Mouse (Mus musculus): ENCODE data around the gene Reep3.
"Not testable (repeated sequence)": the region's sequence is repeated elsewhere in the genome, so short reads cannot be mapped to it uniquely, and the experiment has no call there.

The Reep3 gene

DNA sequence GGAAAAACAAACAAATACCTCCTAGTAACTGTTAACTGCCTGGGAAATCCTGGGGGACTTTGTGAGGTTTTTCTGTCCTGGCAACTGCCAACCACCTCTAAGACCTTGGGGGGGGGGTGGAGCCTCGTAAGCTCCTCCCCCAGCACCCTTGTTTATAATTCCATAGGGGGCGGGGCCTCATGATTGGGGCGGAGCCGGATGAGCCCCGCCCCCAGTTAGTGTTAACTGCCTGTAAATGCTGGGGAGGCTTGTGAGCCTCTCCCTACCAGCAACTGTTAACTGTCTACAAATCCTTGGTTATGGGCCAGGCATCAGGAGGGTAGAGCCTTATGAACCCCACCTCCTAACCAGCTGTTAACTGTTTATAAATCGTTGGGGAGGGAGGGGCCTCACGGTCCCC, 22.5 kb upstream of the Reep3 start:
- no peak for DNase-seq (ENCODE audit: low read depth, low spot score)
- Histone ChIP-seq H3K27me3 (ENCODE audit: control insufficient read depth, insufficient read depth, low read length, poor library complexity, severe bottlenecking) (no peaks in the 10 kb centered on the region), H3K36me3 (ENCODE audit: control insufficient read depth, insufficient read depth, low read length, poor library complexity, severe bottlenecking) (no peaks in the 10 kb centered on the region)

DNA sequence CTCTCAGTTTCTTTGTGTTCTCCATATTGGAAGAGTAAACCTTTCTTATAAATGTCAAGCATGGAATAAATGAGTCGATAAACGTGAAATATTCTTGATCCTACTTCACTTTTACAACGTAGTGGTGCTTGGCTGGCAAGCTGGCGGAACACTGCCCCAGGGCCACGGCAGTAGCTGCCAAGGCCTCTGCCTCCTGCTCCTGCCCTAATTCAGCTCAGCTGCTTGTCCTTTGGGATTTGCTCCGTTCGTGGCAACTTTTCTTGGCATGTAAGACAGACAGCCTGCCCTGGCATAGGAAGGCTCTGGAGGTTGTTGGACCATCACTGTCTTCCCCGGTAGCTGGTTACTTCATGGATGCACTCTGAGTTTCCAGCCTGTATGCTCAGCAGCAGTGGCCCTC, 19.5 kb upstream of the Reep3 start:
- no peaks in the 10 kb centered on the region for H3K36me3 ChIP-seq (ENCODE audit: control insufficient read depth, insufficient read depth, low read length, poor library complexity, severe bottlenecking)
- no peak for DNase-seq (ENCODE audit: low read depth, low spot score)

DNA sequence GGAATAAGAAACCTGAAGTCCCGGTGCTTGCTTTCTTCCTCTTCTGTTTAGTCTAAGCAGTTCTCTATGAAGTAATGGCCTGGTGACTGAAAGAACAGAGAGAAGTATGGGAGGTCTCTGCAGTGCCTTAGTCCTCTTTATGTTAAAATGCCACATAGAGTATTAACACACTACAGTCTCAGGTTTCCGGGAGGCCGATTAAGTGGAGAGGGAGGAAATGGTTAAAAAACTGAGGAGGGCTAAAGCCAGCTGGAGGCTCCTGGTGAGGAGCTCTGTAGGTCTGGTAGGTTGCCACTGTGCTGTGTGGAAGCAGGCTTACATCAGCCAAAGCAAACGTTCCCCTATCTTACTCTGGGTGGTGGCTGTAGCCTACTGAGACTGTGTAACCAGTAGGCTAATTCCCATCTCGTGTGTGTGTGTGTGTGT, 18.9 kb upstream of the Reep3 start:
- Histone ChIP-seq H3K36me3 (ENCODE audit: control insufficient read depth, insufficient read depth, low read length, poor library complexity, severe bottlenecking) (no peaks in the 10 kb centered on the region), H3K27me3 (ENCODE audit: control insufficient read depth, insufficient read depth, low read length, poor library complexity, severe bottlenecking) (no peaks in the 10 kb centered on the region)
- DNase-seq (ENCODE audit: low read depth, low spot score): no peak

More for the DNA sequence above, 19.5 kb upstream of the Reep3 start:
- H3K27me3 ChIP-seq (ENCODE audit: control insufficient read depth, insufficient read depth, low read length, poor library complexity, severe bottlenecking): no peaks in the 10 kb centered on the region

DNA sequence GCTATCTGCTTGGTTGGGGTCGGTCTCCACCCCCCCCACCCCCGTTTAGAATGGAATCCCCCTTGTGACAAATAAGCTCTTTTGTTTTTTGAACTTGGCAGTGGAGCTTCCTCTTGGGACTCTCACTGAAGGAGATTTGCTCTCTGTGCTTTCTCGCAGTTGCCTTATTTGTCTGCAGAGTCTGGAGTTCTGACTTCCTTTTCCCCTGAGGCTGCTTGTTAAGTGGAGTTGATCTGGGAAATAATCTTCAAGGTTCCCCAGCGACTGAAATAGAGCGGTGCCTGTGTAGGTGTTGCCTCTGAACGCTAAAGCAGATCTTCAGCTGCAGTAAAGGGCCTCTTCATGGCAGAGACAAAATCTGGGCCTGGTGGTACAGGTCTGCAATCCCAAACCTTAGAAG, 18.4 kb upstream of the Reep3 start:
- H3K27me3 ChIP-seq (ENCODE audit: control insufficient read depth, insufficient read depth, low read length, poor library complexity, severe bottlenecking): no peaks in the 10 kb centered on the region
- H3K36me3 ChIP-seq (ENCODE audit: control insufficient read depth, insufficient read depth, low read length, poor library complexity, severe bottlenecking): no peaks in the 10 kb centered on the region
- DNase-seq (ENCODE audit: low read depth, low spot score): no peak

DNA sequence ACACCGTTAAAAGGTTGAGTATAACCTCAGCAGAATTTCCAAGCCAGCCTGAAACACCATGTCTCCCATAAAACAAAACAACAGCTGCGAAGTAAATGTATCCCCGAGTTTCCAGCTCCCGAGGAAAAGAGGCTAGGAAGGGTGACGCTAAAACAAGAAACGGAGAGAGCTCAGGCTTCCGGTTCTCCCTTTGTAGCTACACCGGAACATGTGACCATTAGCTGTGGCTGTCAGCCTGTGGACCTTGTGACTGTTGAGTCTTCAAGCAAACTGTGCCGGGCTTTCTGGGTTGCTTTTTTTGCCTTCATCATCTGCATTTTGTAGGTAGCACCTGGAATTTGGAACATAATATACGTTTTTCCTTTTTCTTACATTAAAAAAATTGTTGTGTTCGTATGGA, 17.1 kb upstream of the Reep3 start:
- no peaks in the 10 kb centered on the region for H3K27me3 ChIP-seq (ENCODE audit: control insufficient read depth, insufficient read depth, low read length, poor library complexity, severe bottlenecking)
- no peak for DNase-seq (ENCODE audit: low read depth, low spot score)
- H3K36me3 ChIP-seq (ENCODE audit: control insufficient read depth, insufficient read depth, low read length, poor library complexity, severe bottlenecking): no peaks in the 10 kb centered on the region

DNA sequence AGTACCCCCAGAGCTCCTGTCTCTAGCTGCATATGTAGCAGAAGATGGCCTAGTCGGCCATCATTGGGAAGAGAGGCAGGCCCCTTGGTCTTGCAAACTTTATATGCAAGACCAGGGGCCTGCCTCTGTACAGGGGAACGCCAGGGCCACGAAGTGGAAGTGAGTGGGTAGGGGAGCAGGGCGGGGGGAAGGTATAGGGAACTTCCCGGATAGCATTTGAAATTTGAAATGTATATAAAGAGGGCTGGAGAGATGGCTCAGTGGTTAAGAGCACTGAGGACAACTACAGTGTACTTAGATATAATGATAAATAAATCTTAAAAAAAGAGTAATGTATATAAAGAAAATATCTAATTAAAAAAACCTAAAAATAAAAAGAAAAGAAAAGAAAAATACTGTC, 16.2 kb upstream of the Reep3 start:
- not testable (repeated sequence) for H3K36me3 ChIP-seq (ENCODE audit: control insufficient read depth, insufficient read depth, low read length, poor library complexity, severe bottlenecking); H3K27me3 ChIP-seq (ENCODE audit: control insufficient read depth, insufficient read depth, low read length, poor library complexity, severe bottlenecking); DNase-seq (ENCODE audit: low read depth, low spot score)

DNA sequence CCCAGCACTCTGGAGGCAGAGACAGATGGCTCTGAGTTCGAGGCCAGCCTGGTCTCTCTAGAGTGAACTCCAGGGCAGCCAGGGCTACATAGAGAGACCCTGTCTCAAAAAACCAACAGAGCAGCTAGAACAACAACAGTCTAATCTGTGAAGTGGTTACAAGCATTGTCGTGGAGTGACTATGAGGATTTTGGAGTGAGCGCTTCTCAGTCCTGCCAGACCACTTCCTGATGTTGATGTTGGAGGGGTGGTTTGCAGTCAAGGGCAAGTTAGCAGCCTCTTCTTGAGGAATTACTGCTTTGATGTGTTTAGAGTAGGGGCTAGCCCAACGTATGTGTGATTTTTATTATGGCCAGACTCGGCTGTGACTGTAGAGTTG, 15.0 kb upstream of the Reep3 start:
- no peaks in the 10 kb centered on the region for H3K27me3 ChIP-seq (ENCODE audit: control insufficient read depth, insufficient read depth, low read length, poor library complexity, severe bottlenecking)
- H3K36me3 ChIP-seq (ENCODE audit: control insufficient read depth, insufficient read depth, low read length, poor library complexity, severe bottlenecking): no peaks in the 10 kb centered on the region
- no peak for DNase-seq (ENCODE audit: low read depth, low spot score)

DNA sequence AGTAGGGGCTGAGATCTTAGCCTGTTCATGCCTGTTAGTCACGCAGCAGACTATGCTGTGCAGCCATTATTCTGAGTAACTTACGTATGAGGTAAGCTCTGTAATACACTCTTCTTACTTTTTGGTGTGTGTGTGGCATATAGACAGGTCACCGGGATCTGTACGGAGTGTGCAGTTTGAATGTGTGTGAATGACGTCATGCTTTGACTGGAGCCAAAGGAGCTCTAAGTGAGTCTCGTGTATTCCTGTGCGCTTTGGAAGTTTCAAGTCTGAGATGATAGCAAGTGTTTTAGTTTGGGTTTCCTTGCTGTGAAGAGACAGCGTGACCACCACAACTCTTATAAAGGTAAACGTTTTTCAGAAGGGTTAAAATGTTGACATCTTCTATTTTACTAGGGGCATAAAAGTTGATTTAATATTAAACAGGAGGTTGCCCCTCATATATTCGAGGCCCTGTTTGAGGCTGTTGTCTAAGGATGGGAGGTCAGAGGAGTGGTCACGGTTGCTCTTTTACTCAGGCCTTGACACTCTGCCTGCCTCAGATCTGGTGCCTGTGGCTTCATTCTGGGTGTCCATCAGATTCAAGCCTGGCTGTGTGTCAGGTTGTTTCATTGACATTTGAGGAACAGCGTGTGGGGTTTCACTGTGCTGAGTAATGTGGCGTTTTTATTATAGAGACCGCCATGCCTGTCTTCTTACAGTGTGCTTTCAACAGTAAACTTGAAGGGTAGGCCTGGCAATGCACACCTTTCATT, 14.5 kb upstream of the Reep3 start:
- Histone ChIP-seq H3K27me3 (ENCODE audit: control insufficient read depth, insufficient read depth, low read length, poor library complexity, severe bottlenecking) (no peaks in the 10 kb centered on the region), H3K36me3 (ENCODE audit: control insufficient read depth, insufficient read depth, low read length, poor library complexity, severe bottlenecking) (no peaks in the 10 kb centered on the region)
- no peak for DNase-seq (ENCODE audit: low read depth, low spot score)

DNA sequence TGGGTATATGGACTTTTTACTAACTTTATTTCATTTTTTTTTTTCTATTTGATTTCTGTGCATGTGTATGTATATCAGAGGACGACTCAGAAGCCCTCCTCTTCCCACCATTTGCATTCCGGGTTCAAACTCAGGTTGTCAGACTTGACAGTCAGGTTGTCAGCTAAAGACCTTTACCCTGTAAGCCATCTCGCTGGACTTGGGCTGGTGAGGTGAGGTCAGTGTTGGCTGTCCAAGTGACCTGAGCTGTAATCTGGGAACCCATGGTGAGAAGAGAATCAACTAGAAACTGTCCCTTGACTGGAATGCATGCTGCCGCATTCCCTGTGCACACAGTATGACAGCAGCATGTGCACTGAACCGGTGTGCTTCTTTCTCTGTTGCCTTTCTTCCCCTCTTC, 12.9 kb upstream of the Reep3 start:
- Histone ChIP-seq H3K27me3 (ENCODE audit: control insufficient read depth, insufficient read depth, low read length, poor library complexity, severe bottlenecking) (no peaks in the 10 kb centered on the region), H3K36me3 (ENCODE audit: control insufficient read depth, insufficient read depth, low read length, poor library complexity, severe bottlenecking) (no peaks in the 10 kb centered on the region)
- no peak for DNase-seq (ENCODE audit: low read depth, low spot score)

DNA sequence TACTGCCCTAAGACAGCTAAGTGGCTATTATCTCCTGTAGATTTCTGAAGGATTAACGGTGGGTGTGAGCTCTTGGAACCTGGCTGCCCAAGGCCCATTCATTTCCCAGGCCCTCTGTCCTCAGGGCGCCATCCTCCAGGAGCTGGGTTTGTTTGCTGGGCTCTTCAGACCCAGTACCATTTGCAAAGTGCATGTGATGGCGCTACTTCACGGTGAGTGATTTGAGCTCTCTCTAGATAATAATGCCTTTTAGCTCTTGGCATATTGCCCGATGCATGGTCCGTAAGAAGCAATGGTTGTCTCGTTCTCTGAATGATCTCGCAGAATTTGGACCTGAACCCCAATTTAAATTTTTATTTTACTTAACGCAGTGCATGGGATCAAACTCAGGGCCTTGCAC, 11.4 kb upstream of the Reep3 start:
- Histone ChIP-seq H3K36me3 (ENCODE audit: control insufficient read depth, insufficient read depth, low read length, poor library complexity, severe bottlenecking) (no peaks in the 10 kb centered on the region; the same call in 1 of the 2 replicates), H3K27me3 (ENCODE audit: control insufficient read depth, insufficient read depth, low read length, poor library complexity, severe bottlenecking) (no peaks in the 10 kb centered on the region)
- no peak for DNase-seq (ENCODE audit: low read depth, low spot score)

DNA sequence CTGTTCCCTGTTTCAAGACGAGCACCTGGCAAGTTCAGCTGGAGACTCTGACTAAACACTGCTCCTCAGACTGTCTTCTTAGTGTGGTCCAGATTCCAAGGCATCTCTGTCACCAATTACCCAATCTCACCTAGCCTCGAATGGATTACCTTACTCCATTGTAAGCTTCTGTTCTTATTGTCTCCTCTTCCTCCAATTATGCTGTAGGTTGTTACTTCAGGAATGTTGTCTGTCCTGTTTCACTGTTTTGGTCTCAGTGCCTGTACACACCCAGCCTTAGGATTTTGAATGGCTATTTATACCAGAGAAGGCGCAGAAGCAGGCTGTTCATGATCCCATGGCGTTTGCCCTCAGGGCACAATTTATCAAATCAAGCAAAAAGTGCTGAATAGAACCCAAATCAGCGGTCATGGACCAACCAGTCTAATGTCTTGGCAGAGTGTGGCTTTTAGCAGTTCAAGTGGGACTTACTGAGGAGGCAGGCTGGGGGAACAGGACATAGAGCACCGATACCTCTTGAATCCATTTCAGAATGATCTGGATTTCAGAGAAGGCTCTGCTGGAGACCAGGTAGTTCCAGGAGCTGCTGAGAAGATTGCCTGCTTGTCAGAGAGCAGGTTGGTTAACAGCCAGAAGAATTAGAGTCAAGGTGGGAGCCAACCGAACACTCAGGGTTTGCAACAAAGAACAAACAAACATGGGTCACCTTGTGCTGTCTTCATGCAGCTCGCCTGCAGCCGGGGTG, 10.4 kb upstream of the Reep3 start:
- DNase-seq (ENCODE audit: low read depth, low spot score): no peak
- H3K27me3 ChIP-seq (ENCODE audit: control insufficient read depth, insufficient read depth, low read length, poor library complexity, severe bottlenecking): no peaks in the 10 kb centered on the region

DNA sequence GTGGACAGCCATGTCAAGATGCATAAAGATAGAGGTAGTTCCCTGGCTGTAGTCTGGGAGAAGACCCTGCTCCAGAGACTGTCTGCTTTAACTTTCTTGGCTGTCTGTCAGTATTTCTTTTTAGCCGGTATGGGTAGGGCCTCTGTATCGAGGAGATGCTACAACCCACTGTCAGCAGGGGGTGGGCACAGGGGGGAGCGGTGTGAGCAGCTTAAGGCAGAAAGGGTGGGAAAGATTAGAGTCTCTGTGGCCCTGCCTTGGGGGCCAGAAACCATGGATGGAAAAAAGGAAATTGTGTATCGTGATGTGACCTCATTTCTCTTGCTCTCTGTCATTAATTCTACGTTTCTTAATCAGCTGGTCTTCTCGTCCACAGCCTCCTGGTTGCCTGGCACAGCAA, 9.7 kb upstream of the Reep3 start:
- no peak for DNase-seq (ENCODE audit: low read depth, low spot score)
- Histone ChIP-seq H3K36me3 (ENCODE audit: control insufficient read depth, insufficient read depth, low read length, poor library complexity, severe bottlenecking) (no peaks in the 10 kb centered on the region; the same call in 1 of the 2 replicates), H3K27me3 (ENCODE audit: control insufficient read depth, insufficient read depth, low read length, poor library complexity, severe bottlenecking) (no peaks in the 10 kb centered on the region)

More for the DNA sequence above, 10.4 kb upstream of the Reep3 start:
- no peaks in the 10 kb centered on the region; the same call in 1 of the 2 replicates for H3K36me3 ChIP-seq (ENCODE audit: control insufficient read depth, insufficient read depth, low read length, poor library complexity, severe bottlenecking)

DNA sequence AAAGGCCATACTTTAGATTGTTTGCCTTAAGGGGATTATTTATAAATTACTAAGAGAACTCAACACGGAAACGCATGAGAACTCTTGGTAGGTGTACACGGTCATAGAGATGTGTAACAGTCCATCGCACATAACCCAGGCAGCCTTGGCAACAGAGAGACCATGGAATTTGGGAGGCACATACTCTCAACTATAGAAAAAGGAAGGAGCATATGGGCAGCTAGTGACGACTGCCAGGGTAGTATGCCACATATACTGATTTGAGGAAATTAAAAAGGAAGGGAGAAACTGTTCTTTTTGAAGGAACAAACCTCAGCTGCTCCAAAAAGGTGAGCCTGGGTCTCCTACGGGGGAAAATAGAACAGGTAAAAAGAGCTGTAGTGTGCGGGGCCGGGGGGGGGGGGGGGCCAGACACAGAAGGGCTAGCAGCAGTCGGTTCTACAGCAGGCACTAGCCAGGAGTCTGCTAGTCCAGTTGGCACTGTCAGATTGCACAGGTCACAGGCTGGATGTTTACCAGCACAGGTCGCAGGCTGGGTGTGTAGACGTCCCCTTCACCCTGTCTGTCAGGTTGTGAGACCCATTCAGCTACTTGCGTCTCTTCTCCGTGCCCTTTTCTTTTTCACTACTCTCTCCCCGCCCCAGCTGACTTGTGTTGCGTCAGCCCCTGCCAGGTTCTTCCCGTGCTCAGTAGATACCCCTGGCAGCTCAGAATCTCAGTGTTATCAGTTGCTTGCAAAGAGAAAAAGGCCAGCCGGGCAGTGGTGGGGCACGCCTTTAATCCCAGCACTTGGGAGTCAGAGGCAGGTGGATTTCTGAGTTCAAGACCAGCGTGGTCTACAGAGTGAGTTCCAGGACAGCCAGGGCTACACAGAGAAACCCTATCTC, 8.8 kb upstream of the Reep3 start:
- DNase-seq (ENCODE audit: low read depth, low spot score): no peak
- Histone ChIP-seq H3K36me3 (ENCODE audit: control insufficient read depth, insufficient read depth, low read length, poor library complexity, severe bottlenecking) (no peaks in the 10 kb centered on the region; the same call in 1 of the 2 replicates), H3K27me3 (ENCODE audit: control insufficient read depth, insufficient read depth, low read length, poor library complexity, severe bottlenecking) (no peaks in the 10 kb centered on the region)

DNA sequence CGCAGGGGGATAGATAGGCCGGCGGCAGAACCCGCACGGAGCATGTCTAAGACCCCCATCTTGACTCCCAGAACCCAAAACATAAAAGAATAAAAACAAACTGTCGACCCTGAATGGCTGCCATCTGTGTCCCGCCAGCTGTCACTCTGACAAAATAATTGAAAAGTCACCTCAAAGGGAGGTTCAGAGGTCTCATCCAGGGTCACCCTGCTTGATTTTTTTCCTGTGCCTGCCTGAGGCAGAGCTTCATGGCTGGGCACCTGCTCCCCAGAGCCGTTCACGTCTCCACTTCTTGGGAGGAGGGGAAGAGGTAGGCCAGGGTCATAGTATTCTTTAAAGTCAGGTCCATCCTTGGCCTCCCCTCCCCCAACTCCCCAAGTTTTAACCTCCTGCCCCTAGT, 7.8 kb upstream of the Reep3 start:
- H3K36me3 ChIP-seq (ENCODE audit: control insufficient read depth, insufficient read depth, low read length, poor library complexity, severe bottlenecking): no peaks in the 10 kb centered on the region; the same call in 1 of the 2 replicates
- no peaks in the 10 kb centered on the region for H3K27me3 ChIP-seq (ENCODE audit: control insufficient read depth, insufficient read depth, low read length, poor library complexity, severe bottlenecking)
- DNase-seq (ENCODE audit: low read depth, low spot score): no peak

DNA sequence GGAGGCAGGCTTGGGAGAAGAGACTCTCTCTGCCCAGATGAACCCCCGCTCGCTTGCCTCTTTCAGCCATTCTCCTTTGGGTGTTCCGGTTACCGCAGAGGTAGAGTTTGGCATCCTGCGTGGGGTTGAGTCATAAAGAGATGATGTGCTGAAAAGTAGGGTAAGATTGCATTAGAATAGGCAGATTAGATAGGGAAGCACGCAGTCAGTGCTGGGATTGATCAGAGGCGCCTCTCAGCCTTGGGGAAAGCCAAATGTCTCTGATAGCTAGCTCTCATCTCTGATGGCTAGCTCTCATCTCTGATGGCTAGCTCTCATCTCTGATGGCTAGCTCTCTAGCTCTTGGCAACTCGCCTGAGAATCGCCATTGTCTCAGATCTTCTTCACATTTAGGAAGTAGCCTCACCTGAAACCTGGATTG, 4.1 kb upstream of the Reep3 start:
- H3K36me3 ChIP-seq (ENCODE audit: control insufficient read depth, insufficient read depth, low read length, poor library complexity, severe bottlenecking): no peaks in the 10 kb centered on the region; the same call in 1 of the 2 replicates
- no peak for DNase-seq (ENCODE audit: low read depth, low spot score)

More for the DNA sequence above, 4.1 kb upstream of the Reep3 start:
- no peaks in the 10 kb centered on the region for H3K27me3 ChIP-seq (ENCODE audit: control insufficient read depth, insufficient read depth, low read length, poor library complexity, severe bottlenecking)

All from splenic B cell, adult 2 months (primary cell).